Mouse (Mus musculus) lung, embryonic 15.5 days (tissue): ENCODE data around the gene Gm21992. TPM values are rescaled to one million over a fixed set of nuclear protein-coding genes. Genes with fewer than 3 reads are reported as not detected.

ENCODE experiments used
- ATAC-seq: fragments of 200-750 bp; cut with Nextera tagmentation; 2 replicates; pipeline ENCODE4 v1.8.0; 2017; ENCODE audit warnings: moderate number of reproducible peaks, borderline replicate concordance; ENCODE audit not compliant: low FRiP score, low TSS enrichment; ENCODE audit errors: extremely low read depth
- H3K27ac ChIP-seq: fragments of 300-500 bp; sonication (generic); 2 replicates; pipeline ENCODE4 v1.5.1; 2015; ENCODE audit warnings: moderate library complexity, mild to moderate bottlenecking, inconsistent platforms
- H3K27me3 ChIP-seq: fragments of 300-500 bp; sonication (generic); 2 replicates; pipeline ENCODE4 v1.6.1; 2015; ENCODE audit warnings: inconsistent platforms
- H3K36me3 ChIP-seq: fragments of 300-500 bp; sonication (generic); 2 replicates; pipeline ENCODE4 v1.6.1; 2015; ENCODE audit warnings: inconsistent platforms
- H3K4me1 ChIP-seq: fragments of 300-500 bp; sonication (generic); 2 replicates; pipeline ENCODE4 v1.6.1; 2015; ENCODE audit warnings: inconsistent platforms
- H3K4me2 ChIP-seq: fragments of 300-500 bp; sonication (generic); 2 replicates; pipeline ENCODE4 v1.6.1; 2015; ENCODE audit warnings: inconsistent platforms, mild to moderate bottlenecking, moderate library complexity
- H3K4me3 ChIP-seq: fragments of 300-500 bp; sonication (generic); 2 replicates; pipeline ENCODE4 v1.5.1; 2015; ENCODE audit warnings: mild to moderate bottlenecking, inconsistent platforms
- H3K9ac ChIP-seq: fragments of 300-500 bp; sonication (generic); 2 replicates; pipeline ENCODE4 v1.6.1; 2015; ENCODE audit warnings: inconsistent platforms
- H3K9me3 ChIP-seq: fragments of 300-500 bp; sonication (generic); 2 replicates; pipeline ENCODE4 v1.6.1; 2016; ENCODE audit warnings: inconsistent platforms
- WGBS: fragments of 180-500 bp; shearing (Covaris S2); methylation state at CpG from one replicate; pipeline ENCODE4 v1.1.7; 2015; 5-methylcytosine and 5-hydroxymethylcytosine counted together
- polyA plus RNA-seq: library from polyadenylated mRNA; unstranded; fragments of >200 nt; fragmentation: Nextera tagmentation; extraction: Ambion mirVana; gene quantifications from 2 replicates; pipeline ENCODE4 v1.2.1, GENCODE M21; 2015

Gm21992 gene
- polyA plus RNA-seq, 1 experiment from 2014 or later: 21.3 TPM

DNA sequence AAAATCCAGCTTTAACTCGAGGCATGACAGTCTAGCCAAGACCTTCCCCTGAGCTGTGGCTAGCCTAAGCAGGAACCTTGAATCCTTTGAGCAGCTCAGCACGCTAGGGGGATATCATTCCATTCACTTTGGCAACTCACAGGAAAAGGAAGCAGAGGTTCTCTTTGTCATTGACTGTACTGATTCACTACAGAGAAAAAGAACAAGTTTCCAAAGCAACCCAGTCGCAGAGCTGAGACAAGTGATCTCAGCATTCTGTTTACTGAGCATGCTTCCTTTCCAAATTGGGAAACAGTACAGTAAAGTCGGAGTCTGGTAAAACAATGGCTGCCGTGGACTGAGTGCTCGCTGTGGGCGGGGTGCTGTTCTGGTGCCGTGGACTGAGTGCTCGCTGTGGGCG, 102.6 kb downstream of the Gm21992 start:
- Histone ChIP-seq H3K4me3 (no peak overlapping the region), H3K4me1 (peaks cover 17% of the 10 kb centered on the region; the same call in 1 of the 2 replicates), H3K4me2 (no peak overlapping the region), H3K27me3 (peaks cover 42% of the 10 kb centered on the region), H3K9me3 (no peaks in the 10 kb centered on the region), H3K36me3 (no peaks in the 10 kb centered on the region), H3K9ac (no peak overlapping the region), H3K27ac (no peak overlapping the region)
- ATAC-seq: no peak
- WGBS: 64% methylated on average over 10 of the region's 10 CpGs

DNA sequence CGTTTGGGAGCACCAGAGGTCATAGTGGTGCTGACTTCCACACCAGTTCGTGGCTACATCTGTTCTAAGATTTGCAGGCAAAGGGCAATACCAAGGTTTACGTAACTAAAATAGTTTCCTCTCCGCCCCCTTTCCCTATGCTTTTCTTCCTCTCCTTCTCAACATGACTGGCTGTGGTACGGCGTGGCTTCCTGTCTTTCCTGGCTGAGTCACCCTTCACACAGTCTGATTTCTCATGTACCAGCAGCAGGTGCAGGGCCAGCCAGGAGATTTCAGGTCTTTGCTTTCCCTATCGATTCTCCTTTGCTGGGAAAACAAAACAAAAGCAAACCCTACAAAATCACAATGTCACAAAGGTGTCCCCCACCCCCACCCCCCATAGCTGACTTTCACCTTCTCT, 110.2 kb downstream of the Gm21992 start:
- Histone ChIP-seq H3K4me2 (no peak overlapping the region), H3K4me3 (no peak overlapping the region), H3K27ac (no peak overlapping the region), H3K9ac (no peak overlapping the region), H3K36me3 (no peaks in the 10 kb centered on the region), H3K4me1 (peaks cover 14% of the 10 kb centered on the region; the same call in 1 of the 2 replicates), H3K9me3 (no peaks in the 10 kb centered on the region), H3K27me3 (peaks cover 37% of the 10 kb centered on the region)
- WGBS: 32% methylated on average over 7 of the region's 7 CpGs
- ATAC-seq: no peak

GRCm38 (mm10) chr19:4700656-4701055, 110.8 kb downstream of the Gm21992 start:
- no peak overlapping the region for H3K4me3 ChIP-seq
- no peak for ATAC-seq
- no peak overlapping the region for H3K4me2 ChIP-seq
- H3K9ac ChIP-seq: no peak overlapping the region
- WGBS: 64% methylated on average over 8 of the region's 8 CpGs
- H3K36me3 ChIP-seq: no peaks in the 10 kb centered on the region
- H3K9me3 ChIP-seq: no peaks in the 10 kb centered on the region
- no peak overlapping the region for H3K27ac ChIP-seq
- peaks cover 37% of the 10 kb centered on the region for H3K27me3 ChIP-seq
- H3K4me1 ChIP-seq: peaks cover 14% of the 10 kb centered on the region; the same call in 1 of the 2 replicates

DNA sequence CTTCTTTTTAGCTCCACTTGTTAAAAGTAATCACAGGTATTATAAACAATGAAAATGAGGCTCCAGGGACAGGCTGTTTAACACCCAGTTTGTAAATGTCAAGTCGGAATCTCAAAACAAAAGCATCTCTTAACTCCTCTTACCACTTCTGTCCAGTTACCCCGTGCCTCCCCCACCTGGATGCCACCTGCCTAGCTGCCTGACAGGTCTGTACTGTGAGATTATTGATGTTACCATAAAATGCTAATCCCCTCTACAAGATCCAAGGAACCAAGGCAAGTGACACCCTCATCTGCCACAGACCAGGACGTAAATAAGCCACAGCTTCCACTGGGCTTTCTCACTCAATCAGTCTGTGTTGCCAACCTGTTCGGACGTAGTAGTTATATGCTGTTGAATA, 111.6 kb downstream of the Gm21992 start:
- no peaks in the 10 kb centered on the region for H3K36me3 ChIP-seq
- no peak overlapping the region for H3K9ac ChIP-seq
- H3K27ac ChIP-seq: no peak overlapping the region
- H3K4me3 ChIP-seq: no peak overlapping the region
- H3K4me2 ChIP-seq: no peak overlapping the region
- peaks cover 37% of the 10 kb centered on the region for H3K27me3 ChIP-seq
- peaks cover 14% of the 10 kb centered on the region; the same call in 1 of the 2 replicates for H3K4me1 ChIP-seq
- no peak for ATAC-seq
- no peaks in the 10 kb centered on the region for H3K9me3 ChIP-seq
- 40% methylated on average over 5 of the region's 5 CpGs for WGBS

DNA sequence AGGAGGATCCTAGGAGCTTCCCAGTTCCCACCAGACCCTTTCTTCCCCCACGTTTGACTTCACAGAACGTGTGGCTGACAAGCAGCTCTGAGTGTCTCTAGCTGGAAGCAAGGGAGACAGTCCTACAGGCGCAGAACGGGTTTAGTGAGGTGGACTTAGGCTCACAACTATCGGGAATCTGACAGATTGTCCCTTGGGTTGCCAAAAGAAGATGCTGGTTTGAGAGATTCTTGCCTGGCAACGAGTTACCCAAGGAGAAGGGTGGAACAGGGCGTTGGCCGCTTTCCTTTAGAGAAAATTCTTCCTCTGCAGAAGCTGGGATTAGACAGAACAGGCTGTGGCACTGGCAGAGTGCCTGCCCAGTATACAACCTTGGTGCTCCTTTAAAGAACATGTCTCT, 112.6 kb downstream of the Gm21992 start:
- H3K9ac ChIP-seq: no peak overlapping the region
- peaks cover 43% of the 10 kb centered on the region for H3K27me3 ChIP-seq
- H3K36me3 ChIP-seq: no peaks in the 10 kb centered on the region
- peak overlapping the region; percentile 57; the same call in 1 of the 2 replicates for H3K4me3 ChIP-seq
- H3K27ac ChIP-seq: no peak overlapping the region
- peaks cover 14% of the 10 kb centered on the region; the same call in 1 of the 2 replicates for H3K4me1 ChIP-seq
- H3K4me2 ChIP-seq: peak overlapping the region; percentile 97
- WGBS: 27% methylated on average over 8 of the region's 8 CpGs
- no peak for ATAC-seq
- no peaks in the 10 kb centered on the region for H3K9me3 ChIP-seq

DNA sequence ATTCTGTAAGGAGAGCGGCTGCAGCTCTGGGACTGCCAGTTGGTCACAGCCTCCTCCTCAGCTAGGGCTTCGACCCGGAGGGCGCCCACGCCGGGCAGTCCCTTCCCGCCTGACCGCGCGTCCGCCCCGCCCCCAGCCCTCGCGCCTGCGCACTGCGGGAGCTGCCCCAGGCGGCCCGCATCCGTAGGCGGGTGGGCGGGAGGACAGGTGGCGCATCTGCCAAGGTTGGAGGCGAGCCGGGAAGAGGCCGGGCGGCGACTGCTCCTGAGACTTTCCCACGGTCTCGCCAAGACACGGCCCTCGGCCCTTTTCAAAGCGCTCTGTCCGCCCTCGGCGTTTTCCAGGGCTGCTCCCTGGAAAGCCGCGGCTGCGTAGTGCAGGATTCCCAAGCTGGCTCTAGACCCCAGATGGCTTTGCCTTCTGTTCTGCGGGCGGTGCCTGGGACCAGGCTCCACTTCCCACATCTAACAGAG, 113.2 kb downstream of the Gm21992 start, which contains the start of gene Gm960:
TSS of gene Gm960 (minus strand) at position 464 of the 473 bp plus-strand sequence.
- H3K9me3 ChIP-seq: no peaks in the 10 kb centered on the region
- no peak within 1 kb of the TSS for H3K27ac ChIP-seq
- WGBS: under 1% methylated on average over 34 of the region's 40 CpGs
- peak within 1 kb of the TSS; percentile 46 for H3K9ac ChIP-seq
- H3K4me1 ChIP-seq: peaks cover 14% of the 10 kb centered on the region; the same call in 1 of the 2 replicates
- peak within 1 kb of the TSS; percentile 97 for H3K4me2 ChIP-seq
- peak; percentile 74 for ATAC-seq
- H3K36me3 ChIP-seq: no peaks in the 10 kb centered on the region
- peak within 1 kb of the TSS; percentile 57 for H3K4me3 ChIP-seq
- H3K27me3 ChIP-seq: peaks cover 43% of the 10 kb centered on the region

DNA sequence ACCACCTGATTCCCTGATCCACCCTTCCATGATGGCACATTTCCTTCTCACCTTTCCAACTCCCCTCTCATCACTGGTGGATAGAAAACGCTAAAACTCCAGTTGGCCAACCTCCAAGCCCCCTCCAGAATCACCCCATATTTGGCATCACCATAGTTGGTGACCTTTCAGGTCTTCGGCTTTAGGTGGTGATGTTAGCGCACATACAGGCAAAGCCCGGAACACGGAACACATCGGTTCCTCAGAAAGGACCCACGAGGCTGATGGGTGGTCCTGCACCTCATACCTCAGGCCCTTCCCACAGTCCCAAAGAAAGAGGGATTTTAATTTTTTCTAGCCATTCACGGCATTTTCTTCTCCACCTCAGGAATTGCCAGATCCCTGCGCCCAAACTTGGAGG, 113.7 kb downstream of the Gm21992 start:
- peak overlapping the region; percentile 57 for H3K4me3 ChIP-seq
- 76% methylated on average over 9 of the region's 9 CpGs for WGBS
- H3K9ac ChIP-seq: no peak overlapping the region
- H3K27me3 ChIP-seq: peaks cover 43% of the 10 kb centered on the region
- no peak for ATAC-seq
- no peak overlapping the region for H3K27ac ChIP-seq
- no peaks in the 10 kb centered on the region for H3K36me3 ChIP-seq
- H3K9me3 ChIP-seq: no peaks in the 10 kb centered on the region
- peak overlapping the region; percentile 97 for H3K4me2 ChIP-seq
- H3K4me1 ChIP-seq: peaks cover 14% of the 10 kb centered on the region; the same call in 1 of the 2 replicates

- ATAC-seq: no peak
- Histone ChIP-seq H3K36me3 (no peaks in the 10 kb centered on the region), H3K9ac (no peak overlapping the region), H3K4me1 (peaks cover 14% of the 10 kb centered on the region; the same call in 1 of the 2 replicates), H3K9me3 (no peaks in the 10 kb centered on the region), H3K27ac (no peak overlapping the region), H3K4me2 (no peak overlapping the region), H3K27me3 (peaks cover 43% of the 10 kb centered on the region), H3K4me3 (no peak overlapping the region)
- WGBS: 84% methylated on average over 3 of the region's 3 CpGs
These were observed 114.3 kb downstream of the Gm21992 start for GRCm38 (mm10) chr19:4697121-4697520.

GRCm38 (mm10) chr19:4694346-4694745, 117.1 kb downstream of the Gm21992 start:
- Histone ChIP-seq H3K36me3 (no peaks in the 10 kb centered on the region), H3K9ac (no peak overlapping the region), H3K27ac (no peak overlapping the region), H3K4me1 (peaks cover 14% of the 10 kb centered on the region; the same call in 1 of the 2 replicates), H3K9me3 (no peaks in the 10 kb centered on the region), H3K4me3 (no peak overlapping the region), H3K4me2 (no peak overlapping the region), H3K27me3 (peaks cover 25% of the 10 kb centered on the region)
- 57% methylated on average over 3 of the region's 3 CpGs for WGBS
- no peak for ATAC-seq

Other genes with a start within 250 kb of the Gm21992 start
- gene Lrfn4, start 195.9 kb downstream of the Gm21992 start, polyA plus RNA-seq: 6.5 and 6.8 TPM in 2 replicates
- 73.5 and 74.4 TPM in 2 replicates for gene Rce1, start 186.0 kb downstream of the Gm21992 start, polyA plus RNA-seq
- gene Gm960, start 112.9 kb downstream of the Gm21992 start, polyA plus RNA-seq: 2.2 and 3.1 TPM in 2 replicates
- 1.1 and 1.4 TPM in 2 replicates for gene Sptbn2, start 100.4 kb downstream of the Gm21992 start, polyA plus RNA-seq
- 60.8 and 62.7 TPM in 2 replicates for gene Rbm4b, start 55.1 kb downstream of the Gm21992 start, polyA plus RNA-seq
- gene Rbm4, start 17.7 kb downstream of the Gm21992 start, polyA plus RNA-seq: 57.6 and 64.1 TPM in 2 replicates
- gene Rbm14, start within 50 bp of the Gm21992 start, polyA plus RNA-seq: 91.3 and 95.3 TPM in 2 replicates
- 51.2 and 53.3 TPM in 2 replicates for gene Ccs, start 27.7 kb upstream of the Gm21992 start, polyA plus RNA-seq
- 0.20 and 0.33 TPM in 2 replicates for gene Ccdc87, start 27.8 kb upstream of the Gm21992 start, polyA plus RNA-seq
- gene Ctsf, start 43.5 kb upstream of the Gm21992 start, polyA plus RNA-seq: 21.8 and 25.3 TPM in 2 replicates
- 1.6 and 3.6 TPM in 2 replicates for gene Actn3, start 66.3 kb upstream of the Gm21992 start, polyA plus RNA-seq
- 10.0 and 10.6 TPM in 2 replicates for gene Zdhhc24, start 67.1 kb upstream of the Gm21992 start, polyA plus RNA-seq
- 5.7 and 6.3 TPM in 2 replicates for gene Bbs1, start 95.0 kb upstream of the Gm21992 start, polyA plus RNA-seq
- 94.4 and 104 TPM in 2 replicates for gene Dpp3, start 116.7 kb upstream of the Gm21992 start, polyA plus RNA-seq
- gene Peli3, start 131.5 kb upstream of the Gm21992 start, polyA plus RNA-seq: 1.5 and 2.0 TPM in 2 replicates
- 99.4 and 101 TPM in 2 replicates for gene Mrpl11, start 150.5 kb upstream of the Gm21992 start, polyA plus RNA-seq
- gene Npas4, start 178.7 kb upstream of the Gm21992 start, polyA plus RNA-seq: 0.06 and 0.13 TPM in 2 replicates
- gene Slc29a2, start 212.2 kb upstream of the Gm21992 start, polyA plus RNA-seq: 2.7 and 4.1 TPM in 2 replicates
- 53.0 and 53.8 TPM in 2 replicates for gene B4gat1, start 227.2 kb upstream of the Gm21992 start, polyA plus RNA-seq
- gene AC124502.3, start 227.3 kb upstream of the Gm21992 start, polyA plus RNA-seq: 2.2 and 2.4 TPM in 2 replicates
- gene Brms1, start 229.7 kb upstream of the Gm21992 start, polyA plus RNA-seq: 47.4 and 51.4 TPM in 2 replicates
- 2.7 and 2.9 TPM in 2 replicates for gene Rin1, start 238.9 kb upstream of the Gm21992 start, polyA plus RNA-seq